Mouse (Mus musculus) intestine, embryonic 14.5 days (tissue): ENCODE measurements around the gene Pla2g7. TPM values are rescaled to one million over a fixed set of nuclear protein-coding genes. Genes with fewer than 3 reads are reported as not detected.

Experiments used
- ATAC-seq: fragments of 200-750 bp; cut with Nextera tagmentation; replicated peaks from 2 replicates; pipeline ENCODE4 v1.8.0; 2017; ENCODE audit warnings: low read depth, moderate number of reproducible peaks, moderate TSS enrichment, moderate library complexity; ENCODE audit not compliant: low FRiP score, low TSS enrichment
- DNase-seq: peaks from one replicate; pipeline ENCODE4 v3.0.0-alpha.2; 2018; ENCODE audit warnings: low spot score
- H3K27ac ChIP-seq: fragments of 300-500 bp; sonication (generic); 2 replicates; pipeline ENCODE4 v1.5.1; 2014; ENCODE audit warnings: low read depth, mild to moderate bottlenecking, control low read depth
- H3K27me3 ChIP-seq: fragments of 300-500 bp; sonication (generic); replicated peaks from 2 replicates; pipeline ENCODE4 v1.6.1; 2014; ENCODE audit warnings: low read length, control low read depth; ENCODE audit not compliant: control insufficient read depth, insufficient read depth
- H3K36me3 ChIP-seq: fragments of 300-500 bp; sonication (generic); 2 replicates; pipeline ENCODE4 v1.6.1; 2014; ENCODE audit warnings: low read length, control low read depth; ENCODE audit not compliant: control insufficient read depth, insufficient read depth
- H3K4me1 ChIP-seq: fragments of 300-500 bp; sonication (generic); replicated peaks from 2 replicates; pipeline ENCODE4 v1.6.1; 2014; ENCODE audit warnings: low read length, control low read depth, mixed read lengths; ENCODE audit not compliant: control insufficient read depth, insufficient read depth
- H3K4me2 ChIP-seq: fragments of 300-500 bp; sonication (generic); 2 replicates; pipeline ENCODE4 v1.6.1; 2014; ENCODE audit warnings: low read length
- H3K4me3 ChIP-seq: fragments of 300-500 bp; sonication (generic); 2 replicates; pipeline ENCODE4 v1.5.1; 2014; ENCODE audit warnings: low read depth, low read length, control low read depth, mixed read lengths
- H3K9ac ChIP-seq: fragments of 300-500 bp; sonication (generic); 2 replicates; pipeline ENCODE4 v1.6.1; 2014; ENCODE audit warnings: mild to moderate bottlenecking, low read length
- H3K9me3 ChIP-seq: fragments of 300-500 bp; sonication (generic); 2 replicates; pipeline ENCODE4 v1.6.1; 2016; ENCODE audit warnings: low read length, control low read depth; ENCODE audit not compliant: control insufficient read depth
- WGBS: fragments of 180-500 bp; shearing (Covaris S2); extraction: QIAGEN DNeasy Blood & Tissue Kit; methylation state at CpG from one replicate; pipeline ENCODE4 v1.1.7; 2014; 5-methylcytosine and 5-hydroxymethylcytosine counted together
- polyA plus RNA-seq: library from polyadenylated mRNA; unstranded; fragments of >200 nt; fragmentation: Nextera tagmentation; extraction: Ambion mirVana; gene quantifications from 2 replicates; pipeline ENCODE4 v1.2.1, GENCODE M21; 2014

Pla2g7 gene
- polyA plus RNA-seq, 1 experiment from 2014 or later, result 9.5 TPM

DNA sequence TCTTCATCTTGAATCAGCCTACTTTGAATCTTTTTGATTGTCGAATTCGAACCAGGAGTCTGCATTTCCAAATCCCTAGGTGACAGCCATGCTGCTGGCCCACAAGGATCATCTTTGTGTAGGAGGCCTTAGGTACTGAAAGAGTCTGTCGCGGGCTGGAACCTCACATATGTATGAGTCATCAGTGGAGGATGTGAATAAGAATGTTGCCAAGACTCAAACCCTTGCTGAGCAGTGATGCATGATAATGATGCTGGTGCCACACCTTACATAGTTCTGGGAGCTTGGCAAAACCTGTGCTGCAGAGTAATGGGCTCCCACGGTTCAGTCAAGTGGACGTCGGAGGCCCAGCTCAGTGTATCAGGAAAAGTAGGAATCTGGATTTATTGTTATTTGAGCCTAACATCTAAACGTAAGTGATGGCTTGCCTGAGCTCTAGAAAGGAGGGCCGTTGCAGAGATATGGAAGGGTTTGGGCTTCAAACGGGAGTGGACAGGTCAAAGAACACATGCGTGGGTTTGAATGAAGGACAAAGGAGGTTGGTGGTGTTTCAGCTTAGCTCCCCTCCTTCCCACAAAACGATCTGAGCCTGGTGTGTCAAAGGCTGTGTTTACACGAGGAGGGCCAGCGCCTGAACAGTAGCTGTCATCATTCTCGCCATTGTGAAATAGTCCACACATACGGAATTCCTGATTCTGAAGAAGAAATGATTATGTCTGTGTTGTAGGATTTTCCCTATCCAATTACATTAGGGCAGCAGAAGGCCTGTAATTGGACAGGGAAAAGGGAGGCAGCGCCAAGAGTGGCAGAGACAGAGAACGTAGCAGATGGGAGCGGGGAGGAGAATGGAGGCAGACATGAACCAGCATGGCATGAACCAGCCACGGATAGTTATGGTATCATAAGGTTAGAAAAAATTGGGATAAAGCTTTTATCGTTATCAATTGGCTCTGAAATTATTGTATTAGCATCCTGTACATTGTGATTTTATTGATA lies 24.7 kb downstream of the Pla2g7 start:
- Histone ChIP-seq H3K4me3 (no peak overlapping the region), H3K4me1 (no peaks in the 10 kb centered on the region), H3K36me3 (no peaks in the 10 kb centered on the region), H3K27ac (no peak overlapping the region), H3K9ac (no peak overlapping the region), H3K4me2 (no peak overlapping the region), H3K27me3 (no peaks in the 10 kb centered on the region), H3K9me3 (no peaks in the 10 kb centered on the region)
- ATAC-seq, result no peak
- 71% methylated on average over 21 of the region's 21 CpGs for WGBS
- DNase-seq, result no peak

DNA sequence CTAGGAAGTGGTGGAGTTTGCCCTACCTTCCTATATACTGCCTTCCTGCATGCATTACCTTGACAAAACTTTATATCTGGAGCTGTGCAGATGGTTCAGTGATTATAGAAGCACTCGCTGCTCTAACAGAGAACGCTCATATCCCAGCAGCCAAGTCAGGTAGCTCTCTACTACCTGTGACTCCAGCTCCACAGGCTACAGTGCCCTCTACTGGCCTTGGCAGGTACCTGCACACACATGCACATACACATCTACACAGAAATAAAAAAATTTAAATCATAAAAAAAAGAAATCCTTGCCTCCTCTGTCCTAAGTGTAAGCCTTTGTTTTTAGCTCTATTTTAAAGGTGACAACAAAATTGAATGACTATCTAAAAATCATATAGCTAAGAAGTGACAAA lies 29.8 kb downstream of the Pla2g7 start:
- no peak overlapping the region for H3K4me2 ChIP-seq
- no peak overlapping the region for H3K4me3 ChIP-seq
- no peaks in the 10 kb centered on the region for H3K27me3 ChIP-seq
- ATAC-seq, result no peak
- H3K9ac ChIP-seq, result no peak overlapping the region
- no peaks in the 10 kb centered on the region for H3K36me3 ChIP-seq
- H3K9me3 ChIP-seq, result no peaks in the 10 kb centered on the region
- WGBS, result 94% methylated on average over 2 of the region's 2 CpGs
- H3K27ac ChIP-seq, result no peak overlapping the region
- no peak for DNase-seq
- H3K4me1 ChIP-seq, result no peaks in the 10 kb centered on the region

DNA sequence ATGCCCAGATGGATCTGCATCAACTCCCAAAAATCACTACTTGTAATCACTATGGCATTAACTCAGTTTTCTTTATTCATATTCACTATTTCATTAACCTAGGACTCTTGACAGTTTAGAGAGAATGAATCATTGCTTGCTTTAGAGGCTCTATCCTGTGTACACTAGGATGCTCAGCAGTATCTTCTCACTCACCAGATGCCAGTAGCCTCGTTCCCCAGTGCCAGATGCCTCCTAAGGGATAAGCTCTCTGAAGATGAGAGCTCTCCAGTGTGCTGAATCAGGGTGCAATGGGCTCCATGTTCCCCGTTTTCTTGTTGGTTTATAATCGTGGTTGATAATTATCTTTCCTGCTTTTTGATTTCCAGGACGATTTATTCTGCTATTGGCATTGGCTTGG lies 30.8 kb downstream of the Pla2g7 start:
- DNase-seq (no peak), ATAC-seq (no peak)
- Histone ChIP-seq H3K4me3 (no peak overlapping the region), H3K36me3 (no peaks in the 10 kb centered on the region), H3K4me2 (no peak overlapping the region), H3K27me3 (no peaks in the 10 kb centered on the region), H3K9me3 (no peaks in the 10 kb centered on the region), H3K4me1 (no peaks in the 10 kb centered on the region), H3K27ac (no peak overlapping the region), H3K9ac (no peak overlapping the region)
- 63% methylated on average over 4 of the region's 4 CpGs for WGBS

DNA sequence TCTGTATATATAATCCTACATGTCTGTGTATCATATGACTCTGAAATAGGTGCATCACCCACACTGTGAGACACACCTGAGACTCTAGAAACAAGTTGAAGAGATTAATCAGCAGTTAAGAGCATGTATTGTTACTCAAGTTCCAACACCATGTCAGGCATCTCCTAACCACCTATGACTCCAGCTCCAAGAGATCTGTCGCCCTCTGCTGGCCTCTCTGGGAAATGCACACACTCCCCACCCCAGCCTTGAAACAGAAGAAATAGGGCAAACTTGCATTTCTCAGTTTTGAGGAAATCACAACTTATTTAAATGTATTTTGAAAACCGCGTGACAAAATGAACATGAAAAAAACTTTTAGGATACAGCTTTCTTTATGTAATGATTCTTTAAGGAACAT lies 38.8 kb downstream of the Pla2g7 start:
- H3K9ac ChIP-seq, result no peak overlapping the region
- no peak overlapping the region for H3K27ac ChIP-seq
- no peak overlapping the region for H3K4me2 ChIP-seq
- H3K27me3 ChIP-seq, result no peaks in the 10 kb centered on the region
- 16% methylated on average over 3 of the region's 3 CpGs for WGBS
- H3K36me3 ChIP-seq, result no peaks in the 10 kb centered on the region
- H3K9me3 ChIP-seq, result no peaks in the 10 kb centered on the region
- no peak overlapping the region for H3K4me3 ChIP-seq
- H3K4me1 ChIP-seq, result no peaks in the 10 kb centered on the region
- DNase-seq, result peak; percentile 92
- no peak for ATAC-seq

DNA sequence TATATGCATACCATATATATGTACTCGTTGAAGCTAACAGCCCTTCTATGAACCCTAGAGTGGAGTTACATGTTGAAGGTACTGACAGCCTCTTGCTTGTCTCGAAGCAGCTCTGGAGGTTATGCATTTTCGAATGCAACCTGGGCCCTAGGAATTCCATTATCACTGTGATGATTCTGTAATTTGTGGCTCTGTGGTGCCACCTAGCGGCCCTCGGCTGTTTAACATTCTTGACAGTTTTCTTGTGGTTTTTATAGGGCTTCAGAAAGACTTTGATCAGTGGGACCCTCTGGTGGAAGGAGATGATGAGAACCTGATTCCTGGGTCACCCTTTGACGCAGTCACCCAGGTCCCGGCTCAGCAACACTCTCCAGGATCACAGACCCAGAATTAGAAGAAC lies 43.7 kb downstream of the Pla2g7 start:
- no peaks in the 10 kb centered on the region for H3K4me1 ChIP-seq
- no peak overlapping the region for H3K27ac ChIP-seq
- no peak overlapping the region for H3K4me3 ChIP-seq
- H3K4me2 ChIP-seq, result no peak overlapping the region
- 23% methylated on average over 7 of the region's 7 CpGs for WGBS
- no peaks in the 10 kb centered on the region for H3K36me3 ChIP-seq
- no peaks in the 10 kb centered on the region for H3K9me3 ChIP-seq
- DNase-seq (peak; percentile 92), ATAC-seq (no peak)
- H3K27me3 ChIP-seq, result no peaks in the 10 kb centered on the region
- no peak overlapping the region for H3K9ac ChIP-seq

DNA sequence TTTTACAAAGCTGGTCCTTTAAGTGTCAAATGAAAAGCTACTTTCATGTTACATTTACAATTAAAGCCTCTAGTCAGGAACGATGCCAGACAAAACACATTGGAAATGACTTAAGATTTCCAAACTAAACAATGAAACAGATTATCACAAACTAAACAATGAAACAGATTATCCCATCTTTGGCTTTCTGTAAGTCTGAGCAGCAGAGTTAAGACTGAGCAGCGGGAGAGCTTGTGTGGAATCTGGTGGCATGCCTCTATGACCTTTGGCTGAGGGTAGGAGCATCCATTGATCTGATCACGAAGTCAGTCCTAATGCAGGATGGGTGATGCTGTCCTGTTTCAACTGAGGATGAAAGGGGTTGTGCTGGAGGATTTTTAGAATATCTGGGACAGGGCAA lies 44.3 kb downstream of the Pla2g7 start:
- WGBS, result 60% methylated on average over 3 of the region's 3 CpGs
- DNase-seq, result no peak

DNA sequence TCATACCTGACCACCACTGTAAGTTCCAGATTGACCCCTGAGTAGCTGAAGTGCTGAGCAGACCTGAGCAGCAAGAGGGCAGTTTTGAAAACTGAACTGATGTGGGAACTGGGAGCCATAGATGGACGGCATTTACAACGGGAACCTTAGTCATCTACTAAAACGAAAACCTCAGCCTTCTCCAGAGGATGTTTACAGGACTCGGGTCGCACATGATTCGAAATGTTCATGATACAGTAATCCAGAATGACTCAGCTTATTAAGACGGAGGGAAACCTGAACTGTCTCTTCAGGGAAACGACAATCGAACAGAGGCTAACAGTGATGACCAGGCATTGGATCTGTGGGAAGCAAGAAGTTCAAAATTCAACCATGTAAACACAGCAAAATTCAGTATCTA lies 51.3 kb downstream of the Pla2g7 start:
- no peak overlapping the region for H3K27ac ChIP-seq
- no peaks in the 10 kb centered on the region for H3K27me3 ChIP-seq
- no peaks in the 10 kb centered on the region for H3K36me3 ChIP-seq
- H3K4me2 ChIP-seq, result no peak overlapping the region
- no peaks in the 10 kb centered on the region for H3K9me3 ChIP-seq
- ATAC-seq, result no peak
- no peak for DNase-seq
- H3K9ac ChIP-seq, result no peak overlapping the region
- WGBS, result 80% methylated on average over 9 of the region's 9 CpGs
- no peak overlapping the region for H3K4me3 ChIP-seq
- no peaks in the 10 kb centered on the region for H3K4me1 ChIP-seq

More for the DNA sequence above, 44.3 kb downstream of the Pla2g7 start:
- ATAC-seq, result no peak
- Histone ChIP-seq H3K4me3 (no peak overlapping the region), H3K9ac (no peak overlapping the region), H3K27me3 (no peaks in the 10 kb centered on the region), H3K4me1 (no peaks in the 10 kb centered on the region), H3K27ac (no peak overlapping the region), H3K36me3 (no peaks in the 10 kb centered on the region), H3K9me3 (no peaks in the 10 kb centered on the region), H3K4me2 (no peak overlapping the region)

DNA sequence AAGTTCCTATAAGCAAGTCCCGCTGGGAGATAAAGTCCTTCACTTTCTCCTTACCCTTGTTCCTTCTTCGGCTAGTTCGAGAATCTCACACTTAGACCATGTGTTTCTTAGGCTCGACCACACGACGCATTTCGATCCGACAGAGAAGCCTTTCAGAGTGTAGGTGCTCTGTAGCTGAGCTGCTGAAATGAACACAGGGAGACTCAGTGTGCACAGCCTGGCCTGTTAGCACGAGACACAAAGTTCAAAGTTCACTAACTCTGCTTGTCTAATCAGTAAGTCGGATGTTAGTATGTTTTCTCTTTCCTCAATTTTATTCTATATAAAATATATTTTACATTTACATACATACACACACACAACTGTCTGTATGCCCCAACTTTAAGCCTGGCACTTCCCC lies 54.2 kb downstream of the Pla2g7 start:
- ATAC-seq, result no peak
- Histone ChIP-seq H3K4me3 (no peak overlapping the region), H3K36me3 (no peaks in the 10 kb centered on the region), H3K9ac (no peak overlapping the region), H3K4me1 (no peaks in the 10 kb centered on the region), H3K4me2 (no peak overlapping the region), H3K27ac (no peak overlapping the region), H3K27me3 (no peaks in the 10 kb centered on the region), H3K9me3 (no peaks in the 10 kb centered on the region)
- no peak for DNase-seq
- WGBS, result 85% methylated on average over 10 of the region's 10 CpGs

DNA sequence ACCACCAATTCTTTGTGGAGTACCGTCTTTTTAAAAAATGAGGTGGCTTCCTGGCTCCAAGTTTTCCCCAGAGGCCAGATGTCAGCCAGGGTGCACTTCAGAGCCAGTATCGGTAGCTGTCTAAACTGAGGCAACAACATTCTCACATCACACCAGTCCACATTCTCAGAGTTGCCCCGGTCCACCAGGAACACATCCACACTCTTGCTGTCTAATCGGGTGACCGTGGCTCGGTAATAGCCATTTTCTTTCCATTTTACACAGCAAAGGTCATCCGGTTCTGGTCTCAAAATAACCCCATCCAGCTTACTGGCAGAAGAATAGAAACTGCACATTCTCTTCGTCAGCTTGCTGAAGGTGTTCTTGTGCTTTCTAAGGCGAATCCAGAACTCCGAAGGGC lies 60.3 kb downstream of the Pla2g7 start:
- ATAC-seq, result no peak
- Histone ChIP-seq H3K4me2 (no peak overlapping the region), H3K36me3 (no peaks in the 10 kb centered on the region), H3K4me3 (no peak overlapping the region), H3K4me1 (peaks cover 7% of the 10 kb centered on the region; the same call in 1 of the 2 replicates), H3K9me3 (0 out of 2 replicates have a peak, but pooled peaks cover 3% of the 10 kb centered on the region), H3K27me3 (peaks cover 38% of the 10 kb centered on the region), H3K27ac (no peak overlapping the region), H3K9ac (no peak overlapping the region)
- WGBS, result 90% methylated on average over 10 of the region's 10 CpGs
- no peak for DNase-seq
